Mouse (Mus musculus): ENCODE measurements around the gene Smok3a.
A peak's percentile ranks its signal among the peaks of the same experiment; 100 is the strongest.
"Not testable (repeated sequence)": the region's sequence is repeated elsewhere in the genome, so short reads cannot be mapped to it uniquely, and the experiment has no call there.

The Smok3a gene

DNA sequence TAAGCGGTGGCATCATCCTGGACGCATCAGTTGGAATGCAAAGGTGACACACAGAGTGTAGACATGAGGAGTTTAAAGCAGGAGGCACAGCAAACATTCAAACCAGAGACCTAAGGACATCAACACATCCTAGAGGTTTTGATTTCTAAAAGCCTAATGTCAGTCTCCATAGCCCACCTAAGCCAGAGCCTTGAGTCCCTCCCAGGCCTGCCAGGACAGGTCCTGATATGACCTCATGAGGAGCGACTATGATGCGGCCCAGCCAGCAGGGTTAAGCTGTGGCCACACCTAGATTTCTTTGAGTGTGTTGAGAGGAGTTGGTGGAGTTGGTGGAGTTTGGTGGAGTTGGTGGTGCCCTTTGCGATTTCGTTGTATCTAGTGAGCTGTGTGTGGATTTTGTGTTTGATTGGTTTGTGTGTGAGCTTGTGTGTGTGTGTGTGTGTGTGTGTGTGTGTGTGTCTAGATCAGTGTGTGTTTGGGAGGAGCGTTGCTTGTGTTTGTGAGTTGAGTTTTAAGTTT is at the start of gene Smok3a, which contains the start of gene Smok3b:
Gene Smok3a, plus strand, starts transcription at position 301 of the 519 bp plus-strand sequence.
Gene Smok3b, plus strand, starts transcription at position 469 of the 519 bp plus-strand sequence.
- not testable (repeated sequence) for DNase-seq (ENCODE audit: low read depth)

DNA sequence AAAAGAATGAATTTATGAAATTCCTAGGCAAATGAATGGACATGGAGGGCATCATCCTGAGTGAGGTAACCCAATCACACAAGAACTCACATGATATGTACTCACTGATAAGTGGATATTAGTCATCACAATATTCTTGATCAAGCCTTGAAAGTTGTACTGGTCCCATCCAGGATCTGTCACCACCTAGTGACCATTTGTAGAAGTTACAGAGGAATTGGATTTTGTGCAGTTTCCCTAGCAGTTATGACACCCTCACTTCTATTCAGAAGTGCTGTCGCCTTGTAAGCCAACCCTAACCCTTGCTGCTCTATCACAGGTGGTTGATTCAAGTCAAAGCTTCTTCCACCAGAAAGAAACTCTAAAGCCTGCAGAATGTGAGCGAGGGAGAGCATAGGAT is 47.9 kb upstream of the Smok3a start:
- DNase-seq (ENCODE audit: low read depth): peak; percentile 16

DNA sequence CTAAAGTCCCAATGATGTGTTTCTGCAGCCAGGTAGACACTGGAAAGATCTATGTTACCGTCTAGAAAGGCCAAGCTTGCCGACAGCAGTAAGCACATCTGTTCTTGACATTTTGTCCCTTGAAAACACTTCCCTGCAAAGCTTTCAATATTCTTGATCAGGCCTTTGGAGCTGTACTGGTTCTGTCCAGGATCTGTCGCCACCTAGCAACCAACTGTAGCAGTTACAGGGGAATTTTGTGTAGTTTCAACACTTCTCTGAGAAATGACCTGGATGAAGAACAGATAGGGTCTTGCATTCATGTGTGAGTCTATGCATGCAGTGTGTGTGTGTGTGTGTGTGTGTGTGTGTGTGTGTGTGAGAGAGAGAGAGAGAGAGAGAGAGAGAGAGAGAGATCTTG is 47.3 kb upstream of the Smok3a start:
- peak; percentile 47 for DNase-seq (ENCODE audit: low read depth)

DNA sequence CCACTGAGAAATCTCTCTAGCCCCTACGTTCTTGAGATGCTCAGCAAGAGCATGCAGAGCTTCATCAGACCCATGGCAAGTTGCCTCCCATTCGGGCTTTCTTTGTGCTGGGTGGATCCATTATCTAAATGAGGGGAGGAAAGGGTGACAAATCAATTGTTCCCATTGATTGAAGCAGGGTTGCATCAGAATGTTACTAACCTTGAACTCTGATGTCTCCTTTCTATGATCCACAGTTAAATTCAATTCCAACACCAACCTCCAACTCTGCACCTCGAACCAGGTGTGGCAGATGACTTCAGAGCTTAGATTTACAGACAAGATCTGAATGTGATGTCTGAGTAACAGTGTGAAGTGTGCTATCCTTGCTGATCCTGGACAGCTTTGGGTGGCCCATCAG is 46.3 kb upstream of the Smok3a start:
- DNase-seq (ENCODE audit: low read depth): no peak

DNA sequence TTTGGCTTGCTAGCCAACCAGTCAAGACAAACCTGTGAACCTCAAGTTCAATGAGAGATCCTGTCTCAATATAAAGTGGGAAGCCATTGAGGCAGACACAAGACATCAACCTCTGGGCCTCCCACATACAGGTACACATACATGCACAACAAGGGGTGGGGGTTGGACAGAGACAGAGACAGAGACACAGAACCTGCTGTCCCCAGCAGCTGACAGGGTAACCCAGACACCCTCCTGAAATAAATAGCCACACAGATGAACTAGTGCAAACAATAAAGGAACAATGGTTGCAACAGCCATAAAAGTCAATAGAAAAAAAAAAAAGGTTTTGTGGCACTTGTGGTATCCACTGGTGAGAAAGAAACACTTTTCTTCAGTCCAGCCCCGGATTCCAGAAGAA is 45.6 kb upstream of the Smok3a start:
- no peak for DNase-seq (ENCODE audit: low read depth)

DNA sequence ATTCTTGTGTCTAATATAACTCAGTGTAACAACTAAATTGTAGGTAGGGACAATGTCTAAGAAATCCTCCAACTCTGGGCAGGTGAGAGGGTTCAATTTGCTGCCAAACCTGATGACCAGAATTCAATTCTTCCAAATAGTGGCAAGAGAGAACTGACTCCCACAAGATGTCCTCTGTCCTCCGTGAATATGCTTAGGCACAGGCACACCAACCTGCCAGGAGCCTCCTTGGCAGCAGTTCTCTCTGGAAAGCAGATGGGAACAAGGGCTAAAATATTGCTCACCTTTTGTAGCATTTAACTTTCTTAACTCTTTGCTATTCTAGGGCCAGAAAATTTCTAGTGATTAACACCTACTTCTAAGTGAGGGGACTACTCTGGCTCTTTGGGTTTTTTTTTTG is 43.8 kb upstream of the Smok3a start:
- DNase-seq (ENCODE audit: low read depth): no peak

DNA sequence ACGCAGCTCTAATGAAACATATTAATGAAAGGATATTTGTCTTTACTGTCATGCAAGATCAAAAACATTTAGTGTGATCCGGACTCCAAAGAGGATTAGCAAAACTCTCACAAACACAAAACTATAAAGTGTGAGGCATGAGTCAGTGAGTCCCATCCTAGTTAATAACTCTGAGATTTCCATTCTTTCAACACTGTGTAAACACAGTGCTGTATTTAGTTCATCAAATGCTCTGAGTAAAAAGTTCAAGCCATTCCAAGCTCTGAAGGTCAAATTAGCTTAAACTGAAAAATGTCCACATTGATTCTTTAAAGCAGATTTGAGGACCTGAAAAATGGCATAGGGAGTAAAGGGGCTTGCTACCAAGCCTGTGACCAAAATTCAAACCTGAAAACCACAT is 42.0 kb upstream of the Smok3a start:
- DNase-seq (ENCODE audit: low read depth): no peak

DNA sequence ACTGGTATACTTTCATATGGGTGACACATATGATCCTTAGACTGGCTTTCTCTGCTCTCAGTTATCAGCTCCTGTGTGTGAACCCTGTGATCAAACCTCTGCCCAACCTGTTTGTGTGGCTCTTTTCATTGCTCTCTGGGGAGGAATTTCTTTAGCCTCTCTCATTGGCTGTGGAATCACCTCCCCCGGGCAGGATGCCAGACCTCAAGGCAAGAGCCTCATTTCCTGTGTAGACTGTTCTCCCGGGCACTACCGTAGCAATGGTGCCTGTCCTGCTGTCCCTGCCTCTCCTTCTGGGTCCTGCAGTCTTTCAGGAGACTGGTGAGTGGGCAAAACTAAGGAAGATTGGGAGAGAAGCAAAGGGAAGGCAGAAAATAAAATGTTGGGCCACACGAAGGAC is 39.8 kb upstream of the Smok3a start, which contains the start of gene Azgp1:
Gene Azgp1, plus strand, starts transcription at position 221 of the 400 bp plus-strand sequence.
- DNase-seq (ENCODE audit: low read depth): no peak

DNA sequence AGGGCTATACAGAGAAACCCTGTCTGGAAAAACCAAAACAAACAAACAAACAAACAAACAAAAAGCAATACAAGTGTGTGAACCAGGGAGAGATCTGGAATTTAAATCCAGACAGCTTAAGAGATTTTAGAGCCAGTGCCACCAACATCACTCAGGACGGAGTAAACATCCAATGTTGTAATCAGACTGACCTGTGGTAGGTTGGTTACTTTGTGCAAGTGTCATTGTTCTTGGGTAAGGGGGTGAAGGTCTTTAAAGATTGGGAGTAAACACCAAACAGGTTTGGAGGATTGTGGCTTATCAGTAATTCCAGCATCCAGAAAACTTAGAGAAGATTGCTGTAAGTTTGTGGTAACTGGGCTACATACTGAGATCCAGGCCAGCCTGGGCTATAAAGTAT is 34.7 kb upstream of the Smok3a start:
- no peak for DNase-seq (ENCODE audit: low read depth)

DNA sequence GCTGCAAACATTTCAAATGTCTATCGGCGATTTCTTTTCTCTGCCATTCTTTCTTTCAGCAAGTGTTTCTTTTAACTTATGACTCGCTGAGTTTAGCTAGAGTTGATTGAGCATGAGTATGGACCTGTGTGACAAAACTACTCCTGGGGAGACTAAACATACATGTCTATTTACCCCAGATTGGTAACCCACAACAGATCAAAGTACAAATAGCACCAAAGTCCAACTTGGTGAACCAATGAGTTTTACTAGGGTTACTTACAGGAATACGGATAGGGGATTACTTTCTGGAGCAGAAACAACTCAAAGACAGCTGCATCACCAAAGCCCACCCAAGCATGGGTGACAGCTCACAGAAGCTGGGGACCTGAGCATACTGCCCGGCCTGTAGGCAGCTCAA is 11.6 kb upstream of the Smok3a start:
- DNase-seq (ENCODE audit: low read depth): no peak

DNA sequence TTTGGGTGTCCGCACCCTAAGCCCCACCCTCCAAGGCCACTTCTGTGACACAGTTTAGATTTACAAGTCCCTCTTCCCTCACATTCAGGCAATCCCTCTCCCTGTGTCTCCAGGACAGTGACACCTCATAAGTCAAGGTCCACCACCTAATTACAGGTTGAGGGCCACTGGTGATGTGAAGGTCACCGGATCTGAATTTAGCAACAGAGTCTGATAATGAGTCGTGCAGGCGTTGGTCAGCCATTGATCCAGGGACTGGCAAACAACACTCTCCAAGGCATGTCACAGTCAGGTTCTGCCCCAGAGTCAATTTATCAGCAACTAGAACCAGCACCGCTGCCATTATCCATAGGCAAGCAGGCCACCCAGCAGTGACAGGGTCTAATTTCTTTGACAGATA is 8.7 kb upstream of the Smok3a start:
- DNase-seq (ENCODE audit: low read depth): no peak

DNA sequence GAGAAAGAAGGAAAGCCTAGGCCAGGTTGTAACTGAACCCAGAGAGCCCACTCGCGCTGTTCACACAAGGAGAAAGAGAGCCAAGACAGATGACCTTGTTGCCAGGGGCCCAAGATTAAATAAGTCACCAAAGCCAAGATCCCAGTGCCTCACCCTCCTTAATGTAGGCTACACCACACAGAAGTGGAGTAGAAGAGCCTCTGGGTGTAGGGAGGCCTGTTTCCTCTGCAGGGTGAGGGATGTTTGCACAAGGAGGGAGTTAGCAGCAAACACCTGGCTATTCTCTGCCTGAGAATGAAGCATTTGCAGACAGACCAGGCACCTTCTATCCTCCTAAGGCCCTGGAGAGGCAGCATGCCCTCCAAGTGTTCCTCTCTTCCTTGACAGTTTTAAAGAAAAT is 4.5 kb upstream of the Smok3a start:
- DNase-seq (ENCODE audit: low read depth): no peak

DNA sequence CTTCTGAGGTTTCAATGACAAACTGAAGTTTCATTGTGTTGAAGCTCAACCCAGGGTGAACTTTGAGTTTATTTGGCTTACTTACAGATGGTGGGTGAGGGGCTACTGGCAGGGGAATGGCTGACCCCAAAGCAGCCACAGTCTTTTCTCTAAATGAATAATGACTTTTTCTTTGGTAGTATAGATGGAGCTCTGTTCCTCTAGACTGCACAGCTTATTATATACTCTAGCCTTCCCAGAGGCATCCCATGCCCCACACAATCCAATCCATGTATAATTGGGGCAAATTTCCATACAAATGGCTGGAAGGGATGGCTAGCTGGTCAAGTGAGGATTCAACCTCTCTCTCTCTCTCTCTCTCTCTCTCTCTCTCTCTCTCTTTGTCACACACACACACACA is 4.1 kb upstream of the Smok3a start:
- DNase-seq (ENCODE audit: low read depth): no peak

DNA sequence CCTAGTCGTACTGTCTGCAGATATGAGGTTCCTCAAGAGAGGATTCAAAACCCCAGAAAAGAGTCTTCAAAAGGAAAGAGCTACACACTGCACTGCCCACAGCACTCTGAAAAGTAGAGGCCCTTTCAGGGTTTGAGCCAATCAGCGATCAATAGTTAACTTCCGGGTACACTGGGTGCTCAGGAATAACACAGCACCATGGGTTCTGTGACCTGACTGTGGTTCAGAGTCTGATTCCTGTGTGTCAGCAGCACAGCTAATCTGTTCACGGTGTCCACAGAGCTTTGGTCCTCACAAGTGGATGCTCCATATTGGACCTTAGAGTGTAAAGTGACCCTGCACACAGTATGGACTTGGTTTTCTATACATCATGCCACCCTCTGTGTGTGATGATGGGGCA is 1.5 kb upstream of the Smok3a start:
- not testable (repeated sequence) for DNase-seq (ENCODE audit: low read depth)

DNA sequence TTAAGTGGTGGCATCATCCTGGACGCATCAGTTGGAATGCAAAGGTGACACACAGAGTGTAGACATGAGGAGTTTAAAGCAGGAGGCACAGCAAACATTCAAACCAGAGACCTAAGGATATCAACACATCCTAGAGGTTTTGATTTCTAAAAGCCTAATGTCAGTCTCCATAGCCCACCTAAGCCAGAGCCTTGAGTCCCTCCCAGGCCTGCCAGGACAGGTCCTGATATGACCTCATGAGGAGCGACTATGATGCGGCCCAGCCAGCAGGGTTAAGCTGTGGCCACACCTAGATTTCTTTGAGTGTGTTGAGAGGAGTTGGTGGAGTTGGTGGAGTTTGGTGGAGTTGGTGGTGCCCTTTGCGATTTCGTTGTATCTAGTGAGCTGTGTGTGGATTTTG is 31.8 kb downstream of the Smok3a start, which contains the start of gene Smok3c:
Gene Smok3c, plus strand, starts transcription at position 301 of the 400 bp plus-strand sequence.
- not testable (repeated sequence) for DNase-seq (ENCODE audit: low read depth)

DNA sequence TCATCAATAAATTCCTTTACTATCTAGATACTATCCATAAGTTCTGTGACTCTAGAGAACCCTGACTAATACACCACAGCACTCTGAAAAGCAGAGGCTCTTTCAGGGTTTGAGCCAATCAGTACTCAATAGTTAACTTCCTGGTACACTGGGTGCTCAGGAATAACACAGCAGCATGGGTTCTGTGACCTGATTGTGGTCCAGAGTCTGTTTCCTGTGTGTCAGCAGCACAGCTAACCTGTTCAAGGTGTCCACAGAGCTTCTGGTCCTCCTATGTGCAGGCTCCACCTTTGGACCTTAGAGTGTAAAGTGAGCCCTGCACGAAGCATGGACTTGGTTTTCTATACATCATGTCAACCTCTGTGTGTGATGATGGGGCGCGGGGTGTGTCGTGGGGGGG is 52.7 kb downstream of the Smok3a start:
- DNase-seq (ENCODE audit: low read depth): no peak

DNA sequence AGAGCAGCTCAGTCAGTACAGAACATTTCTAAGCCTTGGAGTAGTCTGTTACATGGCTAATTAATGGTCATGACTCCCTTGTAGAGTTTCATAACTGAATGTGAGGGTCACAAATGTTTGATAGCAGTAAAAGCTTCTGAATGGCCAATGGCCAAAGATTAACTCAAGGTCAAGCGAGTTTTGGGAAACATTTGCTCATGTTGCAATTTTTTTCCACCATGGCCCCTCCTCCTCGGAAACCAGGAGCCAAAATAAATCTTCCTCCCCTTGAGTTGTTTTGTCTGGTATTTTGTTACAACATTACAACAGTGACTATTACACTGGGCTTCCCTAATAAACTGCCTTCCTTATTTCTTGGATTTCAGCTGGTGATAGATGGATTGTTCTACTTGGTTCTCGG is 54.6 kb downstream of the Smok3a start:
- DNase-seq (ENCODE audit: low read depth): no peak

DNA sequence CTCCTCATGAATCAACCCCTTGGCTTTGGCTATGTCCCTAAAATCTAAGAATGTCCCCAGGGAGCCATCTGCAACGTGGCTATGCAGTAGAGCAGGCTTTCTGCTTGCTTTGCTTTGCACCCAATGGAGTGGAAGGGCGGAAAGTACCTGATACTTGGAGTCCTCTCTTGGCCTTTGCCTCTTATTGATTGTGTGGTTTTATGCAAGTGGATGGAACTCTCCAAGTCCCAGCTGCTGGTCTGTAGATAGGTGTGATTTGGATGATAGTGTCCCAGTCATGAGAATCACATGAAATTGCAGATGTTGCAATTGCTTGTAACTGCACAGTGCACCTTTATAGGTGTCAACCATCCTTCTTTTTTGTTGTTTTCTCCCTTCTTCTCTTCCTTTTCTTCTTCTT is 55.1 kb downstream of the Smok3a start:
- DNase-seq (ENCODE audit: low read depth): no peak

DNA sequence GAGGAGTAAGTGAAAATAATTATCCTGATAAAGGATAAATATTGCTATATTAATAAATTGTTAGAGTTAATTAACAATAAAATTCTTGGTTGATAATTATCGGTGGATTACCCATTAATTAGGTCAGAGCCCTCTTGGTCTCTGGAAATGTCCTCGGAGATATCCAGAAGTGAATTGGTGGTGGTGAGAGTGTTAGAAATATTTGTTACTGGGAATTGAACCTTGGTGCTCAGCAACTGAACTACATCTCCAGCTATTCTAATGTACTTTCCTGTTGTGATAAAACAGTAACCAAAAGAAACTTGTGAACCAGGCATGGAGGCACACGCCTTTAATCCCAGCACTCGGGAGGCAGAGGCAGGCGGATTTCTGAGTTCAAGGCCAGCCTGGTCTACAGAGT is 59.4 kb downstream of the Smok3a start:
- no peak for DNase-seq (ENCODE audit: low read depth)

DNA sequence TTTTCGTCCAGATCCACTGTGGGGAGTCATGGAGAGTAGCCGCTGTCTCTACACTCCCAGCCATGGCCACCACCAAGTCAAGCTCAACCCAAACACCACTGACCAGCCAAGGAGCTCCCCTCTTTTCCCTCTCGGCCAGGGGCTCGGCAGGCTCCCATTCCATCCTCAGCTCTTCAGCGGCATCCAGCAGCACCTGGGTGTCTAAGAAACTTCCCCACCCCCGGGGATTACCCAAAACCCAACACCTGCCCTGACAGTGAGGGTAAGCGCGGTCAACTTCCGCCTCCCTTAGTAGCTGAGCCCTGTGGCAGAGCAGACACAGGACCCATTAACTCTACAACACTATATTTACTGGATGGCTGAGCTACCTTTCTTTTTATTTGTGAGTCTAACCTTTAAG is 60.4 kb downstream of the Smok3a start:
- DNase-seq (ENCODE audit: low read depth): no peak

DNA sequence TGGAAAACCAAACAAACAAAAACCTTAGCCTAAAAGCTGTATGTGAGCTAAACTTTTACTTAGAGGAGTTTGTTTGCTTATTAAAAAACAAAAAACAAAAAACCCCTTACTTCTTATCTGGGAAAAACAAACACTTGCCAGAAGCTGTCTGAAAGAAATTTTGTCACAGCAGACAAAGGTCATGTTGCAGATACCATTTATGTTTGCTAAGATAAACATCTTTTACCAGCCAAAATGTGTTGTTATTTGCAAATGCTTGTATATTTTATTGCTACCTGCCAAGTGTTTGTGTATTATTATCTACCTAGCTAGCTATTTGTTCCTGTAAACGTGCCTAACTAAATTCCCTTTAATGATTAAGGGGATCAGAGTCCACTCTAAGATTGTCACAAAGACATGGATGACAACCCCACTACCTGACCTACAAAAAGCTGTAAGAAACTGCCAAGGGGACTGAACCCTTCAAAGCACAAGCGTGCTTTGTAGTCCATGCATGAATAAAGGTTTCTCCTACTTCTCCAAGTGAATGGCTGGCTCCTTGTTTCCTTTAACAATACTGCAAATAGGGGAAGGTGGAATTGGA is 62.3 kb downstream of the Smok3a start:
- no peak for DNase-seq (ENCODE audit: low read depth)

DNA sequence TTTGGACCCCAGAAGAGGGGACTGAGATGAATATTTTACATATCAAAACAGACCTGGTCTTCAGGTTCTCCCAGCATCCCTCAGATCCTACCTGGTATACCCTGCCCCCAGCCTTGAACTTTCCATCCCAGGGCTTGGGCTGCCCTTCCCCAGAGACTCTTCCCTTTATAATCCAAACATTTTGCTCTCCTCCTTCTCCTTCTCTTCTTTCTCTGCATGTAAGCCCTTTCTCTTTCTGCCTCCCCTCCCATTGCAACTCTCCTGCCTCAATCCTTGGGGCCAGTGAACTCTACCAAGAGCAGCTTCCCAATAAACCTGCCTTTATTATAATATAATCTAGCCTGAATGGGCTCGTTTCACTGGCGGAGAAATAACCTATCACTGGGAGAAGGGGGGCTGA is 62.9 kb downstream of the Smok3a start:
- DNase-seq (ENCODE audit: low read depth): no peak

Data from NIH3T3 (cell line).